In the genomic region with DNA sequence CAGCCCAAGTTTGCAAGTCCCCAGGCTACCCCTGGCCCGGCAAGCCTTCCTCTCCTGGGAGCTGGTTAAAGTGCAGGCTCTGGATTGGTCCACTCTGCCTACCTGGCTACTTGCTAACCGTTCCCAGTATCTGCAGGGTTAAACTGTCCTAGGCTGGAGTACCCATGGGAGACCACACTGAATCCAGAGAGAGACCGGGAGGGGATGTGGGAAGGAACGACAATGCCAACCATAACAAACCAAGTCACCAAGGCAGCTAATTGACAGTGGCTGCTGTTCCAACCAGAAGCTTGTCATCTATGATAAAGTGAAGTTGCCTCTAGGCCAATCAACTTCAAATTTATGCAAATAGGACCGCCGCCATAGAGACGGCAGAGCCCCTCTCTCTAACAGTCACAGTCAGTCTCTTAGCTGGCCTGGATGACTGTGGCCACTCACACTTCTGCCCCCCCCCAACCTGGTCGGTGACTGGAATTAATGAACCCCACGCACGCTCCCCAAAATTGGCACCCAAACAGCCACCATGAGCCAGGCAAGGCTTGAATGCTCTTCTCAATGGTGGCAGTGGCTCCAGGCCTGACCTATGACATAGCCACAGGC, we compare ENCODE assay signal across 13 mouse cellular contexts. TPM values are rescaled to one million over a fixed set of nuclear protein-coding genes. Genes with fewer than 3 reads are reported as not detected.
"Had no signal": no experiment of that assay in that cellular context is flagged by ENCODE, and none has a peak within 500 bp of the region (broad histone marks: within the 10 kb centered on the region; RNA-seq: fewer than 3 reads in every experiment).

No protein-coding gene starts in this region.

- DNase-seq: kidney, postnatal 10 days; lung, postnatal 14 days; right cerebral cortex, postnatal 14 days; thymus, adult 2 months; thymus, postnatal 25 days had no signal

- H3K27me3 ChIP-seq: limb, embryonic 15.5 days; lung, embryonic 15.5 days; stomach, embryonic 15.5 days had no signal

- ATAC-seq: liver, embryonic 12.5 days; midbrain, embryonic 16.5 days had no signal

- H3K4me1 ChIP-seq: limb, embryonic 15.5 days; lung, embryonic 15.5 days; megakaryocyte, embryonic 14.5 days had no signal

- H3K4me3 ChIP-seq: limb, embryonic 15.5 days; liver, embryonic 12.5 days; lung, embryonic 15.5 days; megakaryocyte, embryonic 14.5 days; midbrain, embryonic 12.5 days; stomach, embryonic 15.5 days had no signal

- H3K36me3 ChIP-seq: limb, embryonic 15.5 days; liver, embryonic 12.5 days; lung, embryonic 15.5 days; midbrain, embryonic 12.5 days; stomach, embryonic 15.5 days had no signal

- H3K4me2 ChIP-seq: limb, embryonic 15.5 days; liver, embryonic 12.5 days; lung, embryonic 15.5 days; midbrain, embryonic 12.5 days; stomach, embryonic 15.5 days had no signal

- H3K27ac ChIP-seq: limb, embryonic 15.5 days; liver, embryonic 12.5 days; lung, embryonic 15.5 days; macrophage; midbrain, embryonic 12.5 days; stomach, embryonic 15.5 days had no signal

- H3K9me3 ChIP-seq: limb, embryonic 15.5 days; liver, embryonic 12.5 days; lung, embryonic 15.5 days; midbrain, embryonic 12.5 days; stomach, embryonic 15.5 days had no signal

- H3K9ac ChIP-seq: limb, embryonic 15.5 days; liver, embryonic 12.5 days; lung, embryonic 15.5 days; midbrain, embryonic 12.5 days; stomach, embryonic 15.5 days had no signal

RNA-seq across cellular contexts. Expression of gene Shisal1, which starts 13.2 kb away (rescaled TPM):
- polyA plus RNA-seq: macrophage had no signal
